Mouse (Mus musculus) CD8-positive naive resting alpha-beta T cell, adult 57 days (primary cell): ENCODE results near the gene Sfr1. TPM values are rescaled to one million over a fixed set of nuclear protein-coding genes. Genes with fewer than 3 reads are reported as not detected.

ENCODE experiments used
- total RNA-seq: library from RNA; stranded (reverse); gene quantifications from one replicate; pipeline ENCODE4 v1.2.4, GENCODE M21; 2023

The Sfr1 gene
- 68.2 TPM for total RNA-seq

GRCm38 (mm10) chr19:47731071-47731881, at the start of gene Sfr1:
TSS of gene Sfr1 (plus strand) at chr19:47731682.

GRCm38 (mm10) chr19:47691994-47692393, 39.5 kb upstream of the Sfr1 start, which contains the start of gene Col17a1:
TSS of gene Col17a1 (minus strand) at chr19:47692094.

Other genes starting within 250 kb of the Sfr1 start
- gene Stn1, start 194.2 kb upstream of the Sfr1 start, total RNA-seq, result 40.1 TPM
- 56.3 TPM for gene Slk, start 152.0 kb upstream of the Sfr1 start, total RNA-seq
- gene Col17a1, start 39.6 kb upstream of the Sfr1 start, total RNA-seq, result not detected
- gene Gsto1, start 123.3 kb downstream of the Sfr1 start, total RNA-seq, result 10.3 TPM
- not detected for gene Gsto2, start 133.9 kb downstream of the Sfr1 start, total RNA-seq
- 0.43 TPM for gene Cfap43, start 187.6 kb downstream of the Sfr1 start, total RNA-seq
- gene Itprip, start 187.6 kb downstream of the Sfr1 start, total RNA-seq, result 99.4 TPM
- not detected for gene Cfap58, start 206.0 kb downstream of the Sfr1 start, total RNA-seq